Mouse (Mus musculus) bone marrow macrophage, adult 2 months (primary cell): ENCODE data around the gene Eef1akmt4. TPM values are rescaled to one million over a fixed set of nuclear protein-coding genes. Genes with fewer than 3 reads are reported as not detected.

Experiments
- H3K27ac ChIP-seq: 2 replicates; pipeline ENCODE4 v1.5.1; 2012; ENCODE audit warnings: low read depth, low read length; ENCODE audit not compliant: insufficient read depth
- H3K4me1 ChIP-seq: 2 replicates; pipeline ENCODE4 v1.6.1; 2012; ENCODE audit warnings: low read length; ENCODE audit not compliant: control insufficient read depth, insufficient read depth
- H3K4me3 ChIP-seq: 2 replicates; pipeline ENCODE4 v1.5.1; 2012; ENCODE audit warnings: mild to moderate bottlenecking, low read length, moderate library complexity; ENCODE audit not compliant: insufficient read depth
- CTCF ChIP-seq: IDR thresholded peaks from 2 replicates; pipeline ENCODE4 v1.5.1; 2012; ENCODE audit warnings: low read depth, mild to moderate bottlenecking, low read length, moderate library complexity
- POLR2A ChIP-seq: IDR thresholded peaks from 2 replicates; pipeline ENCODE4 v1.6.1; 2012; ENCODE audit warnings: mild to moderate bottlenecking, low read depth, low read length, borderline replicate concordance
- polyA plus RNA-seq: library from polyadenylated mRNA; stranded (reverse); fragments of >200 nt; gene quantifications from 2 replicates; pipeline ENCODE4 v1.2.4, GENCODE M21; 2012; ENCODE audit not compliant: missing spikeins, insufficient read depth, insufficient read length

Gene Eef1akmt4
- polyA plus RNA-seq, 1 experiment = 7.0 TPM

- Histone ChIP-seq H3K4me3 (no peak overlapping the region), H3K4me1 (no peaks in the 10 kb centered on the region; the same call in 1 of the 2 replicates), H3K27ac (no peak overlapping the region)
- TF ChIP-seq CTCF (no peak), POLR2A (no peak)
These were observed 17.5 kb downstream of the Eef1akmt4 start for GRCm38 (mm10) chr16:20628871-20629391.

- no peak for TF ChIP-seq POLR2A
- no peak for TF ChIP-seq CTCF
- no peak within 1 kb of the TSS for H3K27ac ChIP-seq
- peak within 1 kb of the TSS; percentile 41 for H3K4me3 ChIP-seq
- H3K4me1 ChIP-seq = no peaks in the 10 kb centered on the region; the same call in 1 of the 2 replicates
These were observed 18.6 kb downstream of the Eef1akmt4 start, which contains the start of gene Ece2 for GRCm38 (mm10) chr16:20629731-20630634. Gene Ece2, plus strand, starts transcription at chr16:20629828.

GRCm38 (mm10) chr16:20637410-20637809 lies 26.0 kb downstream of the Eef1akmt4 start:
- H3K4me1 ChIP-seq = peaks cover 3% of the 10 kb centered on the region; the same call in 1 of the 2 replicates
- no peak overlapping the region for H3K27ac ChIP-seq
- TF ChIP-seq POLR2A = no peak
- no peak overlapping the region for H3K4me3 ChIP-seq

- Histone ChIP-seq H3K4me3 (no peak overlapping the region), H3K4me1 (peaks cover 3% of the 10 kb centered on the region; the same call in 1 of the 2 replicates), H3K27ac (no peak overlapping the region)
- TF ChIP-seq POLR2A (no peak), CTCF (no peak)
These were observed 27.0 kb downstream of the Eef1akmt4 start for GRCm38 (mm10) chr16:20638367-20638766.

- no peak overlapping the region for H3K27ac ChIP-seq
- no peak overlapping the region for H3K4me3 ChIP-seq
- peaks cover 3% of the 10 kb centered on the region; the same call in 1 of the 2 replicates for H3K4me1 ChIP-seq
- peak; percentile 83 for TF ChIP-seq CTCF
- no peak for TF ChIP-seq POLR2A
These were observed 30.8 kb downstream of the Eef1akmt4 start for GRCm38 (mm10) chr16:20642161-20642560.

GRCm38 (mm10) chr16:20643911-20644310 lies 32.5 kb downstream of the Eef1akmt4 start:
- H3K4me1 ChIP-seq = peaks cover 3% of the 10 kb centered on the region; the same call in 1 of the 2 replicates
- TF ChIP-seq POLR2A (no peak), CTCF (no peak)
- no peak overlapping the region for H3K4me3 ChIP-seq
- H3K27ac ChIP-seq = no peak overlapping the region

DNA sequence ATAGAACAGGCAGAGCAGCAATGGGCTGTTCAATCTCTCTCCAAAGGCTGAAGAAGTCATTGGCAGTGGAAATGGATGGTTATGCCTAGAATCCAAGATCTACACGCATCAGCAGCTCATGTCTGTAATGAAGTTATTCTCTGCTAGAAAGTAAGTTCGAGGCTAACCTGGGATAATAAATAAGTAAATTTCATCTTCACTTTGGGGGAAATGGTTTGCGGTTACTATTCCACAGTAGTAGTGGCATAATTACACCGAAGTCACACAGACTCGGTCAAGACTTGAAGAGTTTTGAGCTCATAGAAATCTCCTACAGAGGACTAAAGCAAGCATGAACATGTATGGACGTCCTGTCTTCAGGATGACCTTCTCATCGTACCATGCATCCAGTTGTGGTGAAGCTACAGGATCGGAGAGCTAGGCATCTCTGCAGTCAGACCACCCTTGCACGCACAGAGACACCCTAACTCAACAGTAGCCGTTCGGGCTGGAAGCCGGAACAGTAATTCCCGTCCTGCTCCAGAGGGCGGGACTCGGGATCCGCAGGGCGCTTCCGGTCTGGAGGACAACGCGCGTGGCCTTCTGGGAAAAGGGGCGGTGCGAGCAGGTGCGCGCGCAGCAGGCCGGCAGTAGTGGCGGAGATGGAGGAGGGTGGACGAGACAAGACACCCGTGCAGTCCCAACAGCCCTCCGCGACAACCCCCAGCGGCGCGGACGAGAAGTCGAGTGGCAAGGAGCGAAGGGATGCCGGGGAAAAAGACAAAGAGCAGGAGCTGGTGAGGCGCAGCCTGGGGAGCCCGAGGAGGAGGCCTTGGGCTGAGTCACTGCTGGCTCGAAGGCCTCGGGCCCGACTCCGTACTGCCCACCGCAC lies 39.9 kb downstream of the Eef1akmt4 start, which contains the start of gene Psmd2:
Gene Psmd2 (plus strand): TSS at position 577 of the 871 bp plus-strand sequence.
- TF ChIP-seq POLR2A (0 out of 2 replicates have a peak, but pooled peaks have one; percentile 31), CTCF (no peak)
- Histone ChIP-seq H3K4me1 (peaks cover 2% of the 10 kb centered on the region; the same call in 1 of the 2 replicates), H3K27ac (peak within 1 kb of the TSS; percentile 60), H3K4me3 (peak within 1 kb of the TSS; percentile 84)

GRCm38 (mm10) chr16:20651947-20652310 lies 40.5 kb downstream of the Eef1akmt4 start:
- H3K4me1 ChIP-seq = peaks cover 8% of the 10 kb centered on the region
- peak overlapping the region; percentile 36; the same call in 1 of the 2 replicates for H3K27ac ChIP-seq
- TF ChIP-seq POLR2A (no peak), CTCF (no peak)
- peak overlapping the region; percentile 84 for H3K4me3 ChIP-seq

GRCm38 (mm10) chr16:20653315-20653714 lies 41.9 kb downstream of the Eef1akmt4 start:
- Histone ChIP-seq H3K27ac (no peak overlapping the region), H3K4me3 (no peak overlapping the region), H3K4me1 (peaks cover 20% of the 10 kb centered on the region)
- TF ChIP-seq CTCF (no peak), POLR2A (no peak)
